ENCODE assay signal across 8 mouse cellular contexts in genomic region chr9:45048511-45048910, GRCm38 (mm10). TPM values are rescaled to one million over a fixed set of nuclear protein-coding genes. Genes with fewer than 3 reads are reported as not detected.
DNase-seq lines count a peak whose midpoint lies in the region; ATAC-seq lines count a peak whose summit lies in the region.

No protein-coding gene starts in this region.

- no peak overlapping the region for H3K27ac ChIP-seq in heart, embryonic 12.5 days (ENCODE audit: poor library complexity, severe bottlenecking)

- H3K36me3 ChIP-seq in heart, embryonic 12.5 days = no peaks in the 10 kb centered on the region

- no peaks in the 10 kb centered on the region for H3K4me1 ChIP-seq in heart, embryonic 12.5 days (replicated peaks)

- no peak overlapping the region for H3K4me3 ChIP-seq in heart, embryonic 12.5 days

- peak; percentile 22 to 23 for DNase-seq in heart, postnatal 10 days
- peak; percentile 5 for DNase-seq in right cerebral cortex, adult 18-20 months
- DNase-seq in right cerebral cortex, postnatal 36 days (ENCODE audit: low spot score in 2 of 2) = no peak
- DNase-seq in adipocyte (ENCODE audit: low spot score) = peak; percentile 41
- peak; percentile 44 for DNase-seq in kidney, postnatal 14 days
- DNase-seq in gastrocnemius, adult 18-20 months (ENCODE audit: low spot score) = no peak
- DNase-seq in layer of hippocampus, postnatal 10 days (ENCODE audit: low spot score in 2 of 2) = no peak

- no peak overlapping the region for H3K9ac ChIP-seq in heart, embryonic 12.5 days

- H3K9me3 ChIP-seq in heart, embryonic 12.5 days (replicated peaks) = no peaks in the 10 kb centered on the region

- no peak overlapping the region for H3K4me2 ChIP-seq in heart, embryonic 12.5 days

- intact Hi-C loops in heart, postnatal 10 days (cut with DNase I) = loop anchor here (5.0 kb wide), 1 partner anchor 89 kb away; the partner anchor contains the start of gene Scn4b

- WGBS in heart, embryonic 12.5 days = 29% methylated on average over 4 of the region's 4 CpGs

- ATAC-seq in heart, embryonic 12.5 days (ENCODE audit: insufficient number of reproducible peaks, low FRiP score) = no peak

- H3K27me3 ChIP-seq in heart, embryonic 12.5 days (replicated peaks) = peaks cover 62% of the 10 kb centered on the region

RNA-seq across cellular contexts. Expression of gene Mpzl3, which starts 6.5 kb away (rescaled TPM):
- 1 to 10 TPM in 1 of 2 experiments, under 1 TPM in 1; 0.82 to 2.1 TPM for total RNA-seq in heart, postnatal 10 days (2021)
- 2.1 and 2.2 TPM in 2 replicates for polyA plus RNA-seq in heart, embryonic 12.5 days (2016; fragmentation: Nextera tagmentation; extraction: Ambion mirVana)
- total RNA-seq in gastrocnemius, adult 18-20 months (2021) = 1 to 10 TPM; 1.6 to 2.1 TPM
- total RNA-seq in layer of hippocampus, postnatal 10 days (2021) = 1 to 10 TPM; 3.1 to 3.7 TPM

RNA-seq across cellular contexts. Expression of gene Mpzl2, which starts 8.9 kb away (rescaled TPM):
- total RNA-seq in heart, postnatal 10 days (2021) = 1 to 10 TPM; 1.6 to 2.2 TPM
- polyA plus RNA-seq in heart, embryonic 12.5 days (2016; fragmentation: Nextera tagmentation; extraction: Ambion mirVana) = 0.92 and 0.96 TPM in 2 replicates
- under 1 TPM; 0.23 to 0.59 TPM for total RNA-seq in gastrocnemius, adult 18-20 months (2021)
- 1 to 10 TPM in 1 of 2 experiments, under 1 TPM in 1; 0.39 to 1.1 TPM for total RNA-seq in layer of hippocampus, postnatal 10 days (2021)

RNA-seq across cellular contexts. Expression of gene Jaml, which starts 30.5 kb away (rescaled TPM):
- total RNA-seq in heart, postnatal 10 days (2021) = under 1 TPM; 0.19 to 0.30 TPM
- 0.42 and 0.51 TPM in 2 replicates for polyA plus RNA-seq in heart, embryonic 12.5 days (2016; fragmentation: Nextera tagmentation; extraction: Ambion mirVana)
- under 1 TPM; 0.14 to 0.40 TPM for total RNA-seq in gastrocnemius, adult 18-20 months (2021)
- total RNA-seq in layer of hippocampus, postnatal 10 days (2021) = not detected

RNA-seq across cellular contexts. Expression of gene Cd3e, which starts 39.1 kb away (rescaled TPM):
- 1 to 10 TPM; 2.0 to 2.4 TPM for total RNA-seq in heart, postnatal 10 days (2021)
- polyA plus RNA-seq in heart, embryonic 12.5 days (2016; fragmentation: Nextera tagmentation; extraction: Ambion mirVana) = not detected in 2 replicates
- total RNA-seq in gastrocnemius, adult 18-20 months (2021) = not detected
- total RNA-seq in layer of hippocampus, postnatal 10 days (2021) = not detected

Comparison
In these comparisons a context has a peak if more than half of its experiments do, and no peak if none do; other contexts are left out.
1. DNase-seq: peak in heart, postnatal 10 days (2 of 2), right cerebral cortex, adult 18-20 months (single experiment), adipocyte (single experiment) and kidney, postnatal 14 days (single experiment); none in right cerebral cortex, postnatal 36 days (0 of 2), gastrocnemius, adult 18-20 months (single experiment) and layer of hippocampus, postnatal 10 days (0 of 2).